Mouse (Mus musculus): Measurements from ENCODE around the gene Adcy7. TPM values are rescaled to one million over a fixed set of nuclear protein-coding genes. Genes with fewer than 3 reads are reported as not detected.

Adcy7 gene
- total and polyA plus RNA-seq, 2 experiments from 2014 or later, result 4.0 to 9.4 TPM

DNA sequence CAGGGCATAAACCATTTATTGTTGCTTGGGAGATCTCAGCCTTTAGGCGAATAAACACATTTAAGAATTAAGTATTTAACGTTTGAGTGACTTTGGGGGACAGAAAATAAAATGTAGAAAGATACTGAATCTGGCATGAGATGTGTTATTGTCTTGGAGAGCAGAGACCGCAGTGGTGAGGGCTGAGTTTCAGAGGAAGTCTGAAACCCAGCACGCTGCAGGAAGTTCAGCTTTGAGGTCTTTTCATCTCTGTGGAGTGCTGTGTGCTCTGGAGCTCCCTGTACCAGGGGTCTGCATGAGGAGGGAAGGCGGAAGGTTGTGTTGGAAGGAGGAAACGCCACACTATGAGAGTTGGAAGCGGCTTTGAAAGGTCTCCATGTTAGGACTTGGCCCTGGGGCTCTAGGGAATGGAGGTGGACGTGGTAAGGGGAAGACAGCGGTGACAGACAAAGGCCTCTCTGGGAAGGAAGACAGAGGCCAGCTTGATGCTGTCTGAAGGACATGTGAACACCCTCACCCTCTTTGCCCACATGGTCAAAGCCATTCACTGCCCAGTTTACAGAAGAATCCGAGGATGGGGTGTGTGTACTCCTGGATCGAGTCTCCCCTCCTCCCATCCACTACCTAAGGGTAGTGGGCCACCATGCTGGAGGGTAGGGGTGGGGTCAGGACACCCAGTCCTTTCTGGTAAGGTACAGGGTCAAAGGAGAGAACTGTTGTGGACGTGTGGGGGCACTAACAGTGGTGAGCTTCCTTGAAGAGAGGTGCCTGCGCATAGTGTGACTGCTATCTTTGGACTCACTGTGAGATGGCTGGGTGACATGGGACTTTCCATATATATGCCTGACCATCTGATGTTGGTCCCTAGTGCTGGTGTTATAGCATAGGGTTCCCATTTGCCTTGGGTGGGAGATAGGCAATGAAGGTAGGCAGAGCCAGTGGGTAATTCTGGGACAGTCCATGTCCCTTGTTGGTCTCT lies 18.4 kb downstream of the Adcy7 start:
- no peak for ATAC-seq
- Histone ChIP-seq H3K4me3 (ENCODE audit: low read depth, low read length) (no peak overlapping the region), H3K9ac (no peak overlapping the region), H3K4me2 (ENCODE audit: low read depth) (no peak overlapping the region), H3K9me3 (ENCODE audit: low read length) (no peaks in the 10 kb centered on the region), H3K36me3 (ENCODE audit: insufficient read depth) (no peaks in the 10 kb centered on the region), H3K27me3 (ENCODE audit: insufficient read depth, low read length) (no peaks in the 10 kb centered on the region), H3K27ac (ENCODE audit: low read depth, low read length) (no peak overlapping the region), H3K4me1 (ENCODE audit: insufficient read depth) (no peaks in the 10 kb centered on the region)
- no peak for DNase-seq
- 80% methylated on average over 13 of the region's 13 CpGs for WGBS
- TF ChIP-seq CTCF (IDR thresholded peaks at IDR 0.05; ENCODE audit: low read depth), result no peak

DNA sequence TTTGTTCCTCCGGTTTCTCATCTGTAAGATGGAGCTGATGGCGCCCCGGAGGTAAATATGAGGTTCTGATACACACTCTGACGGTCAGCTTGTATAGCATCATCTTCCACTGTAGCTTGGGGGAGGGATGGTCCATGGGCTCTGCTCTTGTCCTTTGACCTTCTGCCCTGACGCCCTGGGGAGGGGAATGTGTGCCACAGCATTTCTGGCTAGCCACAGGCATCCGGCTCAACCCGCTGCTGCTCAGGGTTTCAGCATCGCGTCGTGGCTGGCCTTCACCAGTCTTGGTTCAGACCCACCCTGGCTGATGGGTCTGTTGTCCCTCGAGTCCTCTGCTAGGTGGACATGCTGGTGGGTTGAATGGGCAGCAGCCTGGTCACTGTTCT lies 19.1 kb downstream of the Adcy7 start:
- H3K9ac ChIP-seq, result no peak overlapping the region
- no peaks in the 10 kb centered on the region for H3K9me3 ChIP-seq (ENCODE audit: low read length)
- H3K4me1 ChIP-seq (ENCODE audit: insufficient read depth), result no peaks in the 10 kb centered on the region
- TF ChIP-seq CTCF (IDR thresholded peaks at IDR 0.05; ENCODE audit: low read depth), result no peak
- no peak overlapping the region for H3K4me3 ChIP-seq (ENCODE audit: low read depth, low read length)
- WGBS, result 96% methylated on average over 11 of the region's 11 CpGs
- H3K36me3 ChIP-seq (ENCODE audit: insufficient read depth), result no peaks in the 10 kb centered on the region
- H3K27me3 ChIP-seq (ENCODE audit: insufficient read depth, low read length), result no peaks in the 10 kb centered on the region
- H3K27ac ChIP-seq (ENCODE audit: low read depth, low read length), result no peak overlapping the region
- DNase-seq (no peak), ATAC-seq (no peak)
- H3K4me2 ChIP-seq (ENCODE audit: low read depth), result no peak overlapping the region

DNA sequence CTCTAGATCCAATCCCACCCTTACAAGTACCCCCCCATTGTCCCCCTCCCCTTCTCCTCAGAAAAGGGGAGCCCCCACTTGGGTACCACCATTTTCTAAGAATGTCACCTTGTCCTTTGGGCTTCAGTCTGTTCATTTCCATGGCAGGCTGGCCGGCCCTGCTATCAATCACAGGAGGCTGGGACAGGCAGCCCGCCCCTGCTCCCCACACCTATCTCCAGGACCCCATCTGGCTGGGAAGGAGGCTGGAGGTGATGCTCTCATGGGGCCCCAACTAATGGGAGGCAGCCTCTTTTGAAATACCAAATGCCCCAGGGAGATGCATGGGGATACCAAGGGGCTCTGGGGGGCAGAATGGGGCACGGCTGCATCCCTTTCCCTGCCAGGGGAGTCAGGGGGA lies 20.7 kb downstream of the Adcy7 start:
- 94% methylated on average over 3 of the region's 3 CpGs for WGBS
- Histone ChIP-seq H3K4me2 (ENCODE audit: low read depth) (no peak overlapping the region), H3K4me1 (ENCODE audit: insufficient read depth) (no peaks in the 10 kb centered on the region), H3K27me3 (ENCODE audit: insufficient read depth, low read length) (no peaks in the 10 kb centered on the region), H3K9me3 (ENCODE audit: low read length) (no peaks in the 10 kb centered on the region), H3K36me3 (ENCODE audit: insufficient read depth) (no peaks in the 10 kb centered on the region), H3K4me3 (ENCODE audit: low read depth, low read length) (no peak overlapping the region), H3K27ac (ENCODE audit: low read depth, low read length) (no peak overlapping the region), H3K9ac (no peak overlapping the region)
- no peak for DNase-seq
- no peak for TF ChIP-seq CTCF (IDR thresholded peaks at IDR 0.05; ENCODE audit: low read depth)
- no peak for ATAC-seq

DNA sequence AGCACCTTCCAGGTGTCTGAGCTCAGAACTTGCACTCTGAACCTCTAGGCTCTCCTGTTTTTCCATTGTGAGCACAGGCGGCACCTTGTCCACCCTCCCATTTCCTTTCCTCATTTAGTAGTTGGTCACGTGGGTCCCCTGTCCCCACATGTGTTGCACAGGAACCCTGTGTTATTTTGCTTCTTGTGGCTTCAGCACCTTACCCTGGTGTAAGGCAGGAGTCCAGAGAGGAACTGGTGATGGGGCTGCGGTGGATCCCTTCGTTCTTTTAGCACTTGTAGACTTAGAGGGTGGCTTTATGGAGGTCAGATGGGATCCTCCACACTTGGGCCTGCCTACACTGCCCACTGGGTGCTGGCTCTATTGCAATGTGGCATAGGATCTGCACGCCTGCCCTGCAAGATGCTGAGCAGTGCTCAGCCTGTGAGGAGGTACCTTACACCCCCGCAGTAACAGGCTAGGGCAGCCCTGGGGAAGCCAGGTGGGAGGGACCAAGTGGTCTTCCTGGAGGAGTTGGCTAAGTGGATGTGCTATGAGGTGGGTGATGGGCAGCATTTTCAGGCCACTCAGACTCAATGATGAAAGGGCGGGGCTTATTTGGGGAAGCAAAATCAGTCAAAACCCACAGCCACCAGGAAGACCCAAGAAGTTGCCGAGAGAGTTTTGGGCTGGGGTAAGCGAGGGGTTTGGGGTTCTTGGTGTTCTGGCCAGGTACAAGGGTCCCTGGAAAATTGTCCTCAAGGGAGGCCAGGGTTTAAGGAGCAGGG lies 21.6 kb downstream of the Adcy7 start:
- Histone ChIP-seq H3K27me3 (ENCODE audit: insufficient read depth, low read length) (no peaks in the 10 kb centered on the region), H3K4me3 (ENCODE audit: low read depth, low read length) (no peak overlapping the region), H3K9ac (no peak overlapping the region), H3K9me3 (ENCODE audit: low read length) (no peaks in the 10 kb centered on the region), H3K27ac (ENCODE audit: low read depth, low read length) (no peak overlapping the region), H3K4me2 (ENCODE audit: low read depth) (no peak overlapping the region), H3K36me3 (ENCODE audit: insufficient read depth) (no peaks in the 10 kb centered on the region), H3K4me1 (ENCODE audit: insufficient read depth) (no peaks in the 10 kb centered on the region)
- no peak for DNase-seq
- ATAC-seq, result no peak
- WGBS, result 92% methylated on average over 9 of the region's 9 CpGs
- TF ChIP-seq CTCF (IDR thresholded peaks at IDR 0.05; ENCODE audit: low read depth), result no peak

DNA sequence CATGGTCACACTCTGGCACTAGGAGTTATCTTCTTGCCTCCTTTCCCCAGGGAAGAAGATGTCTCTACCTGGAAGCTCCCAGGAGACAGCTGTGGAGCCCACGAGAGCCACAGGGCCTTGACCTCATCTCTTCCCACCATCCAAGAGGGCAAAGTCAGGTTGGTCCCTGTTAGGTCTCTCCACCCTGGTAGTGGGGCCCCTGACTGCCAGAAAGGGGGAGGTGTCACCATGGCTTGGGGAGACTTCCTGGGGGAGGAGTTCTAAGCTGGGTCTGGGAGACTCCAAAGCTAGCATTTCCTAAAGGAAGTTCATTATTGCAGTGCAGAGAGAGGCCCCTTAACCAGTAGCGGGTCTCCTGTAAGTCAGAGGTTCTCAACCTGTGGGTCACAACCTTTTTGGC lies 22.8 kb downstream of the Adcy7 start:
- Histone ChIP-seq H3K27ac (ENCODE audit: low read depth, low read length) (no peak overlapping the region), H3K4me3 (ENCODE audit: low read depth, low read length) (no peak overlapping the region), H3K36me3 (ENCODE audit: insufficient read depth) (no peaks in the 10 kb centered on the region), H3K9ac (no peak overlapping the region), H3K9me3 (ENCODE audit: low read length) (no peaks in the 10 kb centered on the region), H3K4me1 (ENCODE audit: insufficient read depth) (no peaks in the 10 kb centered on the region), H3K27me3 (ENCODE audit: insufficient read depth, low read length) (no peaks in the 10 kb centered on the region), H3K4me2 (ENCODE audit: low read depth) (no peak overlapping the region)
- no peak for TF ChIP-seq CTCF (IDR thresholded peaks at IDR 0.05; ENCODE audit: low read depth)
- 90% methylated on average over 2 of the region's 2 CpGs for WGBS
- ATAC-seq (no peak), DNase-seq (no peak)

DNA sequence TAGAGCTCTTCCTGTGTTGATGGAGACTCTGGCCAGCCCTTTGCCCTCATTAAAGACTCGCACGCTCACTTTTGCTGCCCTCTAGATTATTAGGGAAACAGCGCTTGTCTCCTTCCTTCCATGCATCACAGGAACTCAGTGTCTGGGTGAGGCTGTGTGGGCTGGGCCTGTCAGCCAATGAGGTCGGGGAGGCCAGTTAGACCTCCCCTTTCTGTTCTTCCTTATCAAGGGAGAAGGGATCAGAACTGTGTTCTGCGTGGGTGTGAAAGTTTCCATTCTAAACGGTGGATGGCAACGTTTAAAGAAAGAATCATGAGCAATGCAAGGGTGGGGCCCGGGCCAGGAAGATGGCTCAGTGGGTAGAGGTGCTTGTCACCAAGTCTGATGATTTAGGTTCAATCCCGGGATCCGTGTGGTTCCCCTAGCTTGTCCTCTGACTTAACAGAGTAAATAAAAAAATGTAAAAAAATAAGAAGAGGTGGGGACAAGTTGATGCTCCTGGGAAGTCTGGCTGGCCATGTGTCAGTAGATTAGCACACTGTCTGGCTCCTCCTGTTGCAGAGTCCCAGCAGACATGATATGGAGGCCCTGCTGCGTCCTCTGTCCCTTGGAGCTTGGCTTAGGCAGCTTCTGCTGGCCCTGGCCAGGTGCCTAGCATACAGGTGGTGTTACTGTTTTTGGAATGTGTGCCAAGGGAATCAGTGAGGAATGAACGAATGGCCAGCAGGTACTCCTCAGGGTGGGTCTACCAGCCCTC lies 26.0 kb downstream of the Adcy7 start:
- TF ChIP-seq CTCF (IDR thresholded peaks at IDR 0.05; ENCODE audit: low read depth), result no peak
- no peak overlapping the region for H3K4me2 ChIP-seq (ENCODE audit: low read depth)
- 67% methylated on average over 12 of the region's 12 CpGs for WGBS
- H3K36me3 ChIP-seq (ENCODE audit: insufficient read depth), result no peaks in the 10 kb centered on the region
- ATAC-seq, result no peak
- H3K4me1 ChIP-seq (ENCODE audit: insufficient read depth), result no peaks in the 10 kb centered on the region
- no peak overlapping the region for H3K27ac ChIP-seq (ENCODE audit: low read depth, low read length)
- H3K27me3 ChIP-seq (ENCODE audit: insufficient read depth, low read length), result no peaks in the 10 kb centered on the region
- no peak overlapping the region for H3K9ac ChIP-seq
- no peak overlapping the region for H3K4me3 ChIP-seq (ENCODE audit: low read depth, low read length)
- DNase-seq, result no peak
- no peaks in the 10 kb centered on the region for H3K9me3 ChIP-seq (ENCODE audit: low read length)
